Mouse (Mus musculus): ENCODE measurements around the gene Ncam1. TPM values are rescaled to one million over a fixed set of nuclear protein-coding genes. Genes with fewer than 3 reads are reported as not detected.
A peak's percentile ranks its signal among the peaks of the same experiment; 100 is the strongest.

Ncam1 gene
- total and polyA plus RNA-seq, 3 experiments: 0.05 to 2.1 TPM; not detected in 1

GRCm38 (mm10) chr9:49797821-49798571 is 729 bp downstream of the Ncam1 start:
- ATAC-seq (ENCODE audit: extremely low read depth, insufficient number of reproducible peaks, low FRiP score, poor library complexity, severe bottlenecking) (no peak), DNase-seq (ENCODE audit: low spot score) (no peak)
- Histone ChIP-seq H3K4me3 (ENCODE audit: low read depth, low read length) (no peak overlapping the region), H3K9me3 (replicated peaks) (peaks cover 26% of the 10 kb centered on the region), H3K4me1 (ENCODE audit: insufficient read depth, low read depth, low read length) (no peaks in the 10 kb centered on the region), H3K27me3 (ENCODE audit: insufficient read depth, low read length) (no peaks in the 10 kb centered on the region), H3K36me3 (replicated peaks) (no peaks in the 10 kb centered on the region)
- TF ChIP-seq GATA2 (IDR thresholded peaks at IDR 0.05; ENCODE audit: borderline replicate concordance, low read depth, low read length) (no peak), POLR2AphosphoS5 (IDR thresholded peaks at IDR 0.05; ENCODE audit: insufficient replicate concordance, low read depth, low read length) (no peak), CTCF (IDR thresholded peaks at IDR 0.05; ENCODE audit: low read depth, low read length) (no peak)

- no peak for TF ChIP-seq POLR2AphosphoS5 (IDR thresholded peaks at IDR 0.05; ENCODE audit: insufficient replicate concordance, low read depth, low read length)
- no peak for TF ChIP-seq CTCF (IDR thresholded peaks at IDR 0.05; ENCODE audit: low read depth, low read length)
- no peak for TF ChIP-seq TAL1 (conservative IDR thresholded peaks at IDR 0.05; ENCODE audit: low read depth, low read length)
- no peak for TF ChIP-seq GATA1 (IDR thresholded peaks at IDR 0.05; ENCODE audit: borderline replicate concordance, low read length)
- no peak for TF ChIP-seq GATA2 (IDR thresholded peaks at IDR 0.05; ENCODE audit: borderline replicate concordance, low read depth, low read length)
- DNase-seq (ENCODE audit: low spot score) (no peak), ATAC-seq (ENCODE audit: extremely low read depth, insufficient number of reproducible peaks, low FRiP score, poor library complexity, severe bottlenecking) (no peak)
- H3K27me3 ChIP-seq (ENCODE audit: insufficient read depth, low read length): no peaks in the 10 kb centered on the region
- H3K36me3 ChIP-seq (replicated peaks): no peaks in the 10 kb centered on the region
- no peak overlapping the region for H3K4me3 ChIP-seq (ENCODE audit: low read depth, low read length)
- peaks cover 26% of the 10 kb centered on the region for H3K9me3 ChIP-seq (replicated peaks)
- no peaks in the 10 kb centered on the region for H3K4me1 ChIP-seq (ENCODE audit: insufficient read depth, low read depth, low read length)
Observed at GRCm38 (mm10) chr9:49797508-49797820, 1.3 kb downstream of the Ncam1 start.

GRCm38 (mm10) chr9:49796618-49797507 is 1.9 kb downstream of the Ncam1 start:
- no peaks in the 10 kb centered on the region for H3K36me3 ChIP-seq (replicated peaks)
- H3K27me3 ChIP-seq (ENCODE audit: insufficient read depth, low read length): no peaks in the 10 kb centered on the region
- H3K4me1 ChIP-seq (ENCODE audit: insufficient read depth, low read depth, low read length): no peaks in the 10 kb centered on the region
- H3K9me3 ChIP-seq (replicated peaks): peaks cover 26% of the 10 kb centered on the region
- DNase-seq (ENCODE audit: low spot score) (no peak), ATAC-seq (ENCODE audit: extremely low read depth, insufficient number of reproducible peaks, low FRiP score, poor library complexity, severe bottlenecking) (no peak)
- peak overlapping the region; percentile 40; the same call in 1 of the 2 replicates for H3K4me3 ChIP-seq (ENCODE audit: low read depth, low read length)
- TF ChIP-seq GATA2 (IDR thresholded peaks at IDR 0.05; ENCODE audit: borderline replicate concordance, low read depth, low read length) (no peak), TAL1 (conservative IDR thresholded peaks at IDR 0.05; ENCODE audit: low read depth, low read length) (no peak), CTCF (IDR thresholded peaks at IDR 0.05; ENCODE audit: low read depth, low read length) (no peak), GATA1 (IDR thresholded peaks at IDR 0.05; ENCODE audit: borderline replicate concordance, low read length) (no peak), POLR2AphosphoS5 (IDR thresholded peaks at IDR 0.05; ENCODE audit: insufficient replicate concordance, low read depth, low read length) (no peak)

GRCm38 (mm10) chr9:49795881-49796280 is 2.8 kb downstream of the Ncam1 start:
- Histone ChIP-seq H3K36me3 (replicated peaks) (no peaks in the 10 kb centered on the region), H3K9me3 (replicated peaks) (peaks cover 26% of the 10 kb centered on the region), H3K4me3 (ENCODE audit: low read depth, low read length) (no peak overlapping the region), H3K4me1 (ENCODE audit: insufficient read depth, low read depth, low read length) (no peaks in the 10 kb centered on the region), H3K27me3 (ENCODE audit: insufficient read depth, low read length) (no peaks in the 10 kb centered on the region)
- ATAC-seq (ENCODE audit: extremely low read depth, insufficient number of reproducible peaks, low FRiP score, poor library complexity, severe bottlenecking) (no peak), DNase-seq (ENCODE audit: low spot score) (no peak)
- TF ChIP-seq POLR2AphosphoS5 (IDR thresholded peaks at IDR 0.05; ENCODE audit: insufficient replicate concordance, low read depth, low read length) (no peak), GATA2 (IDR thresholded peaks at IDR 0.05; ENCODE audit: borderline replicate concordance, low read depth, low read length) (no peak), TAL1 (conservative IDR thresholded peaks at IDR 0.05; ENCODE audit: low read depth, low read length) (no peak), CTCF (IDR thresholded peaks at IDR 0.05; ENCODE audit: low read depth, low read length) (no peak)

GRCm38 (mm10) chr9:49793987-49794550 is 4.7 kb downstream of the Ncam1 start:
- H3K36me3 ChIP-seq (replicated peaks): no peaks in the 10 kb centered on the region
- no peak for TF ChIP-seq GATA2 (IDR thresholded peaks at IDR 0.05; ENCODE audit: borderline replicate concordance, low read depth, low read length)
- ATAC-seq (ENCODE audit: extremely low read depth, insufficient number of reproducible peaks, low FRiP score, poor library complexity, severe bottlenecking): no peak

GRCm38 (mm10) chr9:49793241-49793640 is 5.5 kb downstream of the Ncam1 start:
- DNase-seq (ENCODE audit: low spot score): no peak
- TF ChIP-seq CTCF (IDR thresholded peaks at IDR 0.05; ENCODE audit: low read depth, low read length) (no peak), POLR2AphosphoS5 (IDR thresholded peaks at IDR 0.05; ENCODE audit: insufficient replicate concordance, low read depth, low read length) (no peak), GATA2 (IDR thresholded peaks at IDR 0.05; ENCODE audit: borderline replicate concordance, low read depth, low read length) (no peak), TAL1 (conservative IDR thresholded peaks at IDR 0.05; ENCODE audit: low read depth, low read length) (no peak), GATA1 (IDR thresholded peaks at IDR 0.05; ENCODE audit: borderline replicate concordance, low read length) (no peak)
- H3K36me3 ChIP-seq (replicated peaks): no peaks in the 10 kb centered on the region
- no peaks in the 10 kb centered on the region for H3K4me1 ChIP-seq (ENCODE audit: insufficient read depth, low read depth, low read length)
- H3K4me3 ChIP-seq (ENCODE audit: low read depth, low read length): no peak overlapping the region
- no peaks in the 10 kb centered on the region for H3K27me3 ChIP-seq (ENCODE audit: insufficient read depth, low read length)
- ATAC-seq (ENCODE audit: extremely low read depth, insufficient number of reproducible peaks, low FRiP score, poor library complexity, severe bottlenecking): no peak
- H3K9me3 ChIP-seq (replicated peaks): peaks cover 20% of the 10 kb centered on the region

More at GRCm38 (mm10) chr9:49793987-49794550, 4.7 kb downstream of the Ncam1 start:
- peaks cover 26% of the 10 kb centered on the region for H3K9me3 ChIP-seq (replicated peaks)
- H3K27me3 ChIP-seq (ENCODE audit: insufficient read depth, low read length): no peaks in the 10 kb centered on the region
- H3K4me1 ChIP-seq (ENCODE audit: insufficient read depth, low read depth, low read length): no peaks in the 10 kb centered on the region
- no peak for DNase-seq (ENCODE audit: low spot score)
- H3K4me3 ChIP-seq (ENCODE audit: low read depth, low read length): no peak overlapping the region
